Mouse (Mus musculus) liver, postnatal 0 days (tissue): ENCODE measurements around the gene 0610010K14Rik.

Source experiments
- CTCF ChIP-seq: sonication (generic); IDR thresholded peaks from 2 replicates; pipeline ENCODE4 v1.5.1; 2016; ENCODE audit warnings: antibody characterized with exemption, low read depth
- EP300 ChIP-seq: IDR thresholded peaks from 2 replicates; pipeline ENCODE4 v1.6.1; 2016; ENCODE audit warnings: antibody characterized with exemption, low read depth, mild to moderate bottlenecking

DNA sequence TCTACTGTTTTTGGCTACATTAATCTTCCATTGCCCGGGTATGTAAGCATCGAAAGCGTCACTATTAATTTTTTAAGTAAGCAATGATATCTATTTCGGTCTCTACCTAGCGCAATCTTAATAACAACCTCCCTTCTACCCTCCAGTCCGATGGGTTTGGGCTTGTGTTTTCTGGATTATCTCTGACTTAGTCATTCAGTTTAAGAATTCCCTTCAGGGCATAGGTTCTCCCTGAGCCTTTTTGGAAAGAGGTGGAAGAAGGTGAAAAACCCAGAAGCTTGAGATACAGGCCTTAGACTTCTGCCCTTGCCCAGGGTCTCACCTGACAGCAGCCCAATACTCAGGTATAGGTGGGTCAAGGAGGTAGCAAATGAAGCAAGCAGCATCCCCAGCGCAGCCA, 17.8 kb downstream of the 0610010K14Rik start:
- TF ChIP-seq CTCF (no peak), EP300 (no peak)
